Mouse (Mus musculus) G1E (cell line): ENCODE results near the gene 1700034J05Rik. TPM values are rescaled to one million over a fixed set of nuclear protein-coding genes. Genes with fewer than 3 reads are reported as not detected.

Experiments
- ATAC-seq: 2 replicates; pipeline ENCODE4 v1.8.0; 2016; ENCODE audit warnings: mild to moderate bottlenecking; ENCODE audit not compliant: insufficient number of reproducible peaks, poor library complexity, low FRiP score, severe bottlenecking; ENCODE audit errors: extremely low read depth
- DNase-seq: peaks from one replicate; pipeline ENCODE4 v3.0.0; 2012; ENCODE audit warnings: low spot score
- H3K27me3 ChIP-seq: 2 replicates; pipeline ENCODE4 v1.6.1; 2012; ENCODE audit warnings: mild to moderate bottlenecking, low read length, inconsistent platforms; ENCODE audit not compliant: insufficient read depth
- H3K36me3 ChIP-seq: replicated peaks from 2 replicates; pipeline ENCODE3; 2012; ENCODE audit warnings: mild to moderate bottlenecking, inconsistent platforms
- H3K4me1 ChIP-seq: 2 replicates; pipeline ENCODE4 v1.6.1; 2012; ENCODE audit warnings: low read depth, low read length, inconsistent platforms, mixed read lengths; ENCODE audit not compliant: insufficient read depth
- H3K4me3 ChIP-seq: 2 replicates; pipeline ENCODE4 v1.5.1; 2012; ENCODE audit warnings: low read depth, mild to moderate bottlenecking, inconsistent platforms, low read length, moderate library complexity, mixed read lengths
- H3K9me3 ChIP-seq: replicated peaks from 2 replicates; pipeline ENCODE4 v1.6.1; 2012; ENCODE audit warnings: inconsistent platforms
- CTCF ChIP-seq: IDR thresholded peaks from 2 replicates; pipeline ENCODE4 v1.5.1; 2012; ENCODE audit warnings: low read depth, low read length, inconsistent platforms, mixed read lengths
- GATA1 ChIP-seq: IDR thresholded peaks from 2 replicates; pipeline ENCODE4 v1.6.1; 2012; ENCODE audit warnings: borderline replicate concordance, low read length, inconsistent platforms, mixed read lengths
- GATA2 ChIP-seq: IDR thresholded peaks from 2 replicates; pipeline ENCODE4 v1.6.1; 2012; ENCODE audit warnings: low read depth, low read length, inconsistent platforms, borderline replicate concordance
- POLR2AphosphoS5 ChIP-seq: IDR thresholded peaks from 2 replicates; pipeline ENCODE4 v1.6.1; 2012; ENCODE audit warnings: low read depth, low read length, inconsistent platforms; ENCODE audit not compliant: insufficient replicate concordance
- TAL1 ChIP-seq: conservative IDR thresholded peaks from 2 replicates; pipeline ENCODE4 v1.6.1; 2012; ENCODE audit warnings: low read depth, low read length, inconsistent platforms, mixed read lengths
- polyA plus RNA-seq: library from polyadenylated mRNA; stranded (reverse); fragments of >175 nt; gene quantifications from 2 replicates; pipeline ENCODE4 v1.2.3, GENCODE M21; 2012
- total RNA-seq, 2 experiments: library from RNA; stranded (forward) in 1 of 2; stranded (reverse) in 1 of 2; fragments of 200-1000 nt in 1 of 2; fragments of >200 nt in 1 of 2; fragmentation: Nextera tagmentation in 1 of 2; gene quantifications; 2 replicates each; pipeline ENCODE4 v1.2.3; 2014 to 2017

The 1700034J05Rik gene
- total and polyA plus RNA-seq, 3 experiments: 0.11 TPM; not detected in 2

- TF ChIP-seq GATA1 (no peak), TAL1 (no peak), POLR2AphosphoS5 (no peak), GATA2 (no peak)
- Histone ChIP-seq H3K36me3 (no peaks in the 10 kb centered on the region), H3K27me3 (no peaks in the 10 kb centered on the region; the same call in 1 of the 2 replicates), H3K4me1 (no peaks in the 10 kb centered on the region), H3K9me3 (no peaks in the 10 kb centered on the region), H3K4me3 (no peak overlapping the region)
- ATAC-seq: no peak
- DNase-seq: no peak
These were observed 45.4 kb downstream of the 1700034J05Rik start for GRCm38 (mm10) chr6:146908801-146909200.

- H3K4me3 ChIP-seq: no peak overlapping the region
- no peaks in the 10 kb centered on the region for H3K9me3 ChIP-seq
- no peaks in the 10 kb centered on the region; the same call in 1 of the 2 replicates for H3K27me3 ChIP-seq
- no peak for DNase-seq
- no peak for ATAC-seq
- TF ChIP-seq GATA1 (no peak), TAL1 (no peak), POLR2AphosphoS5 (no peak), GATA2 (no peak), CTCF (no peak)
- no peaks in the 10 kb centered on the region for H3K36me3 ChIP-seq
- H3K4me1 ChIP-seq: no peaks in the 10 kb centered on the region
These were observed 46.4 kb downstream of the 1700034J05Rik start for GRCm38 (mm10) chr6:146907795-146908190.

GRCm38 (mm10) chr6:146907061-146907794 is 47.0 kb downstream of the 1700034J05Rik start:
- no peak overlapping the region for H3K4me3 ChIP-seq

GRCm38 (mm10) chr6:146906000-146906786 is 48.0 kb downstream of the 1700034J05Rik start:
- TF ChIP-seq TAL1 (no peak), GATA2 (no peak), POLR2AphosphoS5 (no peak), CTCF (no peak), GATA1 (no peak)
- Histone ChIP-seq H3K36me3 (no peaks in the 10 kb centered on the region), H3K9me3 (no peaks in the 10 kb centered on the region), H3K4me1 (no peaks in the 10 kb centered on the region), H3K4me3 (no peak overlapping the region), H3K27me3 (no peaks in the 10 kb centered on the region)
- no peak for DNase-seq
- ATAC-seq: no peak

More at GRCm38 (mm10) chr6:146907061-146907794, 47.0 kb downstream of the 1700034J05Rik start:
- no peaks in the 10 kb centered on the region for H3K9me3 ChIP-seq
- H3K4me1 ChIP-seq: no peaks in the 10 kb centered on the region
- no peaks in the 10 kb centered on the region; the same call in 1 of the 2 replicates for H3K27me3 ChIP-seq
- DNase-seq (no peak), ATAC-seq (no peak)
- TF ChIP-seq GATA2 (no peak), GATA1 (no peak), TAL1 (no peak), POLR2AphosphoS5 (no peak), CTCF (no peak)
- H3K36me3 ChIP-seq: no peaks in the 10 kb centered on the region

- no peaks in the 10 kb centered on the region for H3K36me3 ChIP-seq
- no peak for TF ChIP-seq GATA1
- no peak for TF ChIP-seq GATA2
- TF ChIP-seq CTCF: no peak
- no peak for TF ChIP-seq TAL1
- TF ChIP-seq POLR2AphosphoS5: no peak
- H3K27me3 ChIP-seq: no peaks in the 10 kb centered on the region
- H3K9me3 ChIP-seq: no peaks in the 10 kb centered on the region
- no peaks in the 10 kb centered on the region for H3K4me1 ChIP-seq
- ATAC-seq (no peak), DNase-seq (no peak)
- H3K4me3 ChIP-seq: no peak overlapping the region
These were observed 49.5 kb downstream of the 1700034J05Rik start for GRCm38 (mm10) chr6:146904707-146905106.

GRCm38 (mm10) chr6:146903632-146904031 is 50.6 kb downstream of the 1700034J05Rik start:
- DNase-seq (no peak), ATAC-seq (no peak)
- H3K4me3 ChIP-seq: no peak overlapping the region
- no peaks in the 10 kb centered on the region for H3K36me3 ChIP-seq
- H3K9me3 ChIP-seq: no peaks in the 10 kb centered on the region
- TF ChIP-seq GATA2 (no peak), CTCF (no peak), TAL1 (no peak), GATA1 (no peak), POLR2AphosphoS5 (no peak)
- no peaks in the 10 kb centered on the region for H3K4me1 ChIP-seq
- H3K27me3 ChIP-seq: no peaks in the 10 kb centered on the region
